In genomic region chr6:35598406-35599185, GRCm38 (mm10) we compare ENCODE assay signal across 17 mouse cellular contexts. TPM values are rescaled to one million over a fixed set of nuclear protein-coding genes. Genes with fewer than 3 reads are reported as not detected.
DNase-seq lines count a peak whose midpoint lies in the region; ATAC-seq lines count a peak whose summit lies in the region.
"Had no signal": no experiment of that assay in that cellular context is flagged by ENCODE, and none has a peak within 500 bp of the region (broad histone marks: within the 10 kb centered on the region; RNA-seq: fewer than 3 reads in every experiment).

No protein-coding gene starts in this region.

- H3K27ac ChIP-seq in midbrain, embryonic 14.5 days (replicated peaks; ENCODE audit: low read depth, low read length), result no peak overlapping the region
- H3K27ac ChIP-seq in midbrain, embryonic 13.5 days, result no peak overlapping the region
- no peak overlapping the region for H3K27ac ChIP-seq in kidney, embryonic 16.5 days (ENCODE audit: low read length)
- no peak overlapping the region for H3K27ac ChIP-seq in hindbrain, embryonic 16.5 days (ENCODE audit: low read depth, low read length)
- H3K27ac ChIP-seq: embryonic facial prominence, embryonic 12.5 days; intestine, embryonic 15.5 days; stomach, embryonic 15.5 days had no signal

- H3K27me3 ChIP-seq in midbrain, embryonic 14.5 days (ENCODE audit: control insufficient read depth, insufficient read depth, low read length), result no peaks in the 10 kb centered on the region
- H3K27me3 ChIP-seq in midbrain, embryonic 13.5 days, result no peaks in the 10 kb centered on the region
- no peaks in the 10 kb centered on the region for H3K27me3 ChIP-seq in kidney, embryonic 16.5 days (ENCODE audit: insufficient read depth, low read length)
- no peaks in the 10 kb centered on the region for H3K27me3 ChIP-seq in hindbrain, embryonic 16.5 days (replicated peaks; ENCODE audit: control insufficient read depth, insufficient read depth, low read length)
- H3K27me3 ChIP-seq: CH12.LX; embryonic facial prominence, embryonic 12.5 days; intestine, embryonic 15.5 days; stomach, embryonic 15.5 days had no signal

- no peaks in the 10 kb centered on the region for H3K36me3 ChIP-seq in midbrain, embryonic 14.5 days (ENCODE audit: control insufficient read depth, insufficient read depth, low read length)
- no peaks in the 10 kb centered on the region for H3K36me3 ChIP-seq in midbrain, embryonic 13.5 days
- H3K36me3 ChIP-seq in kidney, embryonic 16.5 days (ENCODE audit: insufficient read depth, low read length), result no peaks in the 10 kb centered on the region
- no peaks in the 10 kb centered on the region for H3K36me3 ChIP-seq in hindbrain, embryonic 16.5 days (ENCODE audit: control insufficient read depth, insufficient read depth, low read length)
- H3K36me3 ChIP-seq: embryonic facial prominence, embryonic 12.5 days; intestine, embryonic 15.5 days; stomach, embryonic 15.5 days had no signal

- H3K9me3 ChIP-seq in midbrain, embryonic 14.5 days (ENCODE audit: control insufficient read depth, low read length), result no peaks in the 10 kb centered on the region
- no peaks in the 10 kb centered on the region for H3K9me3 ChIP-seq in midbrain, embryonic 13.5 days
- H3K9me3 ChIP-seq in kidney, embryonic 16.5 days (ENCODE audit: low read length), result no peaks in the 10 kb centered on the region
- H3K9me3 ChIP-seq in hindbrain, embryonic 16.5 days (ENCODE audit: control insufficient read depth, low read length), result 0 out of 2 replicates have a peak, but pooled peaks cover 2% of the 10 kb centered on the region
- H3K9me3 ChIP-seq: intestine, embryonic 15.5 days; stomach, embryonic 15.5 days had no signal

- 72% methylated on average over 12 of the region's 12 CpGs for WGBS in midbrain, embryonic 14.5 days
- WGBS in midbrain, embryonic 13.5 days, result 67% methylated on average over 12 of the region's 12 CpGs
- WGBS in kidney, embryonic 16.5 days, result 79% methylated on average over 12 of the region's 12 CpGs
- WGBS in hindbrain, embryonic 16.5 days, result 68% methylated on average over 12 of the region's 12 CpGs

- intact Hi-C loops in gastrocnemius, postnatal 14 days (cut with DNase I; ENCODE audit: low total_unique reads), result no loop called here

- no peak overlapping the region for H3K4me3 ChIP-seq in midbrain, embryonic 14.5 days (replicated peaks; ENCODE audit: low read depth, low read length)
- H3K4me3 ChIP-seq in midbrain, embryonic 13.5 days (replicated peaks), result no peak overlapping the region
- H3K4me3 ChIP-seq in kidney, embryonic 16.5 days (ENCODE audit: low read length), result no peak overlapping the region
- H3K4me3 ChIP-seq in hindbrain, embryonic 16.5 days (ENCODE audit: low read length), result no peak overlapping the region
- H3K4me3 ChIP-seq: embryonic facial prominence, embryonic 12.5 days; intestine, embryonic 15.5 days; stomach, embryonic 15.5 days had no signal

- no peak overlapping the region for H3K9ac ChIP-seq in midbrain, embryonic 14.5 days (replicated peaks; ENCODE audit: low read length)
- H3K9ac ChIP-seq in midbrain, embryonic 13.5 days (replicated peaks), result no peak overlapping the region
- H3K9ac ChIP-seq in kidney, embryonic 16.5 days (replicated peaks; ENCODE audit: low read length), result no peak overlapping the region
- no peak overlapping the region for H3K9ac ChIP-seq in hindbrain, embryonic 16.5 days (ENCODE audit: low read depth, low read length)
- H3K9ac ChIP-seq: embryonic facial prominence, embryonic 12.5 days; intestine, embryonic 15.5 days; liver, postnatal 0 days; stomach, embryonic 15.5 days had no signal

- ATAC-seq in midbrain, embryonic 14.5 days (ENCODE audit: low FRiP score, low TSS enrichment), result no peak
- no peak for ATAC-seq in midbrain, embryonic 13.5 days
- no peak for ATAC-seq in kidney, embryonic 16.5 days (ENCODE audit: low FRiP score, low TSS enrichment)
- ATAC-seq in hindbrain, embryonic 16.5 days, result no peak
- ATAC-seq: intestine, embryonic 15.5 days; liver, postnatal 0 days; midbrain, embryonic 16.5 days had no signal

- DNase-seq in midbrain, embryonic 14.5 days, result peak; percentile 19
- DNase-seq in frontal cortex, postnatal 36 days (ENCODE audit: low spot score in 2 of 2), result peak; percentile 74 to 88
- DNase-seq in left cerebral cortex, adult 8-10 months (ENCODE audit: low spot score in 2 of 2), result peak; percentile 63 to 90
- peak; percentile 80 to 88 for DNase-seq in right cerebral cortex, postnatal 36 days (ENCODE audit: low spot score in 2 of 2)
- no peak for DNase-seq in gastrocnemius, postnatal 14 days
- DNase-seq: adrenal gland, postnatal 10 days; cerebellum, adult 11 months; gastrocnemius, postnatal 36 days; liver, postnatal 0 days had no signal

- H3K4me2 ChIP-seq in midbrain, embryonic 14.5 days (ENCODE audit: low read length), result no peak overlapping the region
- H3K4me2 ChIP-seq in midbrain, embryonic 13.5 days (replicated peaks), result no peak overlapping the region
- H3K4me2 ChIP-seq in kidney, embryonic 16.5 days (replicated peaks; ENCODE audit: low read depth, low read length), result no peak overlapping the region
- H3K4me2 ChIP-seq in hindbrain, embryonic 16.5 days (ENCODE audit: low read length), result no peak overlapping the region
- H3K4me2 ChIP-seq: embryonic facial prominence, embryonic 12.5 days; intestine, embryonic 15.5 days; stomach, embryonic 15.5 days had no signal

- H3K4me1 ChIP-seq in midbrain, embryonic 14.5 days (ENCODE audit: control insufficient read depth, insufficient read depth, low read length), result no peaks in the 10 kb centered on the region
- H3K4me1 ChIP-seq in midbrain, embryonic 13.5 days (replicated peaks), result no peaks in the 10 kb centered on the region
- peaks cover 7% of the 10 kb centered on the region; the same call in 1 of the 2 replicates for H3K4me1 ChIP-seq in kidney, embryonic 16.5 days (ENCODE audit: insufficient read depth, low read length)
- no peaks in the 10 kb centered on the region for H3K4me1 ChIP-seq in hindbrain, embryonic 16.5 days (ENCODE audit: control insufficient read depth, insufficient read depth, low read depth, low read length)
- H3K4me1 ChIP-seq: embryonic facial prominence, embryonic 12.5 days; intestine, embryonic 15.5 days; stomach, embryonic 15.5 days had no signal

RNA-seq across cellular contexts. Expression of gene Mtpn, which starts 58.9 kb away (rescaled TPM):
- polyA plus RNA-seq in midbrain, embryonic 14.5 days (2014; fragmentation: Nextera tagmentation; extraction: Ambion mirVana), result 130 and 162 TPM in 2 replicates
- 180 and 191 TPM in 2 replicates for polyA plus RNA-seq in midbrain, embryonic 13.5 days (2015; fragmentation: Nextera tagmentation; extraction: Ambion mirVana)
- total RNA-seq in left cerebral cortex, adult 8-10 months (2022), result 100 to 1,000 TPM; 246 to 311 (median 276) TPM
- polyA plus RNA-seq in kidney, embryonic 16.5 days (2015; fragmentation: Nextera tagmentation; extraction: Ambion mirVana), result 157 and 161 TPM in 2 replicates
- polyA plus RNA-seq in hindbrain, embryonic 16.5 days (2015; fragmentation: Nextera tagmentation; extraction: Ambion mirVana), result 225 and 234 TPM in 2 replicates
- 10 to 100 TPM; 30.0 to 37.1 TPM for total RNA-seq in gastrocnemius, postnatal 14 days (2021)
